Mouse (Mus musculus) gastrocnemius, postnatal 36 days (tissue): ENCODE measurements at regions not wholly inside any gene's neighbourhood (a gene's known extent, or its start where the extent isn't known, plus 50 kb on each side); places are given as distances from the start of the nearest gene placed in this dataset.

Experiments used
- DNase-seq, 2 experiments: peaks; one replicate each; pipeline ENCODE4 v3.0.0; 2022
- intact Hi-C: fragments of 180-260 bp; cut with DNase I; formaldehyde crosslinking; loops from one replicate; pipeline ENCODE4 v1.15.1; 2025

DNA sequence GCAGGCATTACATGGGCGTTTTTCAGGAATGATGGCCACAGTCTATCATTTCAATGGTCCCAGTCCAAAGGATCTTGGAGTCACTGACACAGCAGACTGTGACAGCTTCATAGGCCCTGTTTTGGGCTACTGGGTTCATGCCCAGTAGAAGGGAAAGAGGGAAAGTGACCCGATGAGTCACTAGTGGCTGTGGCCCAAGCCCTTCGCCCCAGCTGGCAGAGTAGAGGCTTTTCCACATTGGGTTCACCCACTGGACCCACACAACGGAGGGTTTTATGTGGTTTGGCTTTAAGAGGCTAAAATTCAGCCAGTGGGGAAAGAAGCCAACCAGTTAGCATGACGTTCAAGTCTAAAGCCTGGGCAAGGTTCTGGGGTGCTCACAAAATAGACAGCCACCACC is 108.4 kb downstream of the Sp3 start:
- DNase-seq: peak; percentile 57 to 71
- intact Hi-C loops: no loop called here

DNA sequence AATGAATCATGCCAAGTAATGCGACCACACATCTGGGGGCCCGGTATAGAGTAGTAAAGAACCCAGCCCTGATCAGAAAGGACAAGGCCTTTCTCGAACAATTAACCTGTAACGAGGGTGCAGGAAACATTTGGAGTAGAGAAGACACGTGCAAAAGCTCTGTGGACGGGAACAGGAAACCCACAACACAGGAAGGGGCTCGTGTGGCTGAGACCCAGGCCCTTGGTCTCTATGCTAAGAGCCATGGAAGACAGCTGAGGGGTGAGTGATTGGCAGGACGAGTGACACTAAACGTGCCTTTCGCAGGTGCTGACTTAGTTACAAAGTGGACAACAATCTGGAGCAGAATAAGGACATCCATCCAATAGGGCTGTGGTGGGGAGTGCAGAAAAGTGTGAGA is 106.3 kb downstream of the Sp3 start:
- intact Hi-C loops: no loop called here
- DNase-seq: no peak

- intact Hi-C loops: no loop called here
- no peak for DNase-seq
Observed at GRCm38 (mm10) chr2:72874533-72874932, 105.7 kb downstream of the Sp3 start.

DNA sequence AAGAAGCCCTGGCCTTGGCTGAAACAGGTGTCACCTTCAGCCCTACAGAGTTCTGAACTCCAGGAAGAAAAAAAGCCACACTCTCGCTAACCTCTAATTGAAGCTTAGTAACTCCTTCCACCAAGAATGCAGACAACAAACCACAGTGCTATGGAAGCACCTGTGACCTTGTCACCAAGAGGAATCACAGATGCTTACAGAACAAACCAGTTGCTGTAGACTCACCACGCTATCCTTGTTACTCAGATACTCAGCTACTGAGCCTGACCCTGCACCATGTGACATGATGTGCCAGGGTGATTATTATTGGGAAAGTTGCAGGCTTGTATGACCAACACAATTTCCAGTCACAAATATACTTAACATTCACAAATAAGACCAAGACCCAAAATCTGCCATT is 104.6 kb downstream of the Sp3 start:
- intact Hi-C loops: no loop called here
- DNase-seq: no peak

DNA sequence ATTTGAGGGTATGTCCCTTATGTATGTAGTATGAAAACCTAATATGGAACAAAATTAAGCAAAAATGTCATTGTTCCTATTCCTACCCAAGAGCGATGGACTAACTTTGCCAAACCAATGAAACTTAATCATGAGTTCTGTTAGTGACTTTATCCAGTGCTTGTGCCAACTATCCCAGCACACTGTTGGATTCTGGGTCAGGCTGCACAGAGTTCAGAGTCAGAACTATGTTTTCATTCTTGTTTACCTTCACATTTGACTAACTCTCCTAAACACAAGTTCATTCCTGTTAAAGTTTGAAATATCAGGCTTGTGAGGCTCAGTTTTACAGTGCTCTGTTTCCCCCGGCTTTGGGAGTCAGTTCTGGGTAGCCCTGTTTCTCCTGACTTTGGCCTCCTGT is 100.2 kb downstream of the Sp3 start:
- intact Hi-C loops: no loop called here
- DNase-seq: no peak

GRCm38 (mm10) chr2:72881554-72881953 is 98.7 kb downstream of the Sp3 start:
- intact Hi-C loops: no loop called here
- DNase-seq: no peak

- no peak for DNase-seq
Observed at GRCm38 (mm10) chr2:72886250-72886649, 94.0 kb downstream of the Sp3 start.

More at GRCm38 (mm10) chr2:72886250-72886649, 94.0 kb downstream of the Sp3 start:
- intact Hi-C loops: no loop called here
